Mouse (Mus musculus) MEL (cell line): ENCODE data around the gene Syce3. TPM values are rescaled to one million over a fixed set of nuclear protein-coding genes. Genes with fewer than 3 reads are reported as not detected.

Source experiments
- DNase-seq: peaks from one replicate; pipeline ENCODE4 v3.0.0; 2011; ENCODE audit warnings: low read depth, low spot score
- H3K27ac ChIP-seq: 2 replicates; pipeline ENCODE4 v1.5.1; 2012; ENCODE audit warnings: low read depth, mild to moderate bottlenecking, control low read depth, low read length, moderate library complexity; ENCODE audit not compliant: control insufficient read depth
- H3K27me3 ChIP-seq, 2 experiments: fragments of 150-350 bp in 1 of 2; sonication (generic) in 1 of 2; 2 replicates each; pipeline ENCODE4 v1.6.1; 2012; ENCODE audit warnings: low read length in 2 of 2, mild to moderate bottlenecking in 2 of 2, improper control_type of control experiment in 1 of 2, moderate library complexity in 1 of 2; ENCODE audit not compliant: insufficient read depth in 2 of 2, control insufficient read depth in 1 of 2
- H3K36me3 ChIP-seq, 2 experiments: 2 replicates each; pipeline ENCODE4 v1.6.1; 2012 to 2014; ENCODE audit warnings: low read length in 2 of 2, improper control_type of control experiment in 1 of 2, inconsistent platforms in 1 of 2, mild to moderate bottlenecking in 1 of 2; ENCODE audit not compliant: insufficient read depth in 2 of 2, control insufficient read depth in 1 of 2
- H3K4me1 ChIP-seq, 2 experiments: fragments of 150-350 bp in 1 of 2; sonication (generic) in 1 of 2; 2 replicates each; pipeline ENCODE4 v1.6.1; 2012; ENCODE audit warnings: low read length in 2 of 2, improper control_type of control experiment in 1 of 2, mild to moderate bottlenecking in 1 of 2; ENCODE audit not compliant: insufficient read depth in 2 of 2, control insufficient read depth in 1 of 2
- H3K4me3 ChIP-seq, 2 experiments: fragments of 150-350 bp in 1 of 2; sonication (generic) in 1 of 2; 2 replicates each; pipeline ENCODE4 v1.5.1; 2012; ENCODE audit warnings: low read depth in 2 of 2, low read length in 2 of 2, mild to moderate bottlenecking in 2 of 2, moderate library complexity in 2 of 2, control low read depth in 1 of 2, improper control_type of control experiment in 1 of 2; ENCODE audit not compliant: control insufficient read depth in 1 of 2, insufficient read depth in 1 of 2
- H3K79me2 ChIP-seq: 2 replicates; pipeline ENCODE4 v1.6.1; 2012; ENCODE audit warnings: mild to moderate bottlenecking, low read length, moderate library complexity; ENCODE audit not compliant: control insufficient read depth, poor library complexity, insufficient read depth
- H3K9ac ChIP-seq: 2 replicates; pipeline ENCODE4 v1.6.1; 2012; ENCODE audit warnings: low read depth, mild to moderate bottlenecking, control low read depth, low read length, moderate library complexity; ENCODE audit not compliant: control insufficient read depth, poor library complexity, severe bottlenecking
- H3K9me3 ChIP-seq: fragments of 150-350 bp; sonication (generic); replicated peaks from 2 replicates; pipeline ENCODE4 v1.6.1; 2012; ENCODE audit warnings: mild to moderate bottlenecking, low read length, improper control_type of control experiment, moderate library complexity; ENCODE audit not compliant: insufficient read depth
- BHLHE40 ChIP-seq: IDR thresholded peaks from 2 replicates; pipeline ENCODE4 v1.6.1; 2012; ENCODE audit warnings: low read depth, mild to moderate bottlenecking, inconsistent platforms, low read length, improper control_type of control experiment, borderline replicate concordance
- CHD2 ChIP-seq: IDR thresholded peaks from 2 replicates; pipeline ENCODE4 v1.6.1; 2011; ENCODE audit warnings: low read length, improper control_type of control experiment
- CTCF ChIP-seq, 3 experiments: IDR thresholded peaks in 2 of 3; conservative IDR thresholded peaks in 1 of 3; 2 replicates each; pipeline ENCODE4 v1.5.1; 2011 to 2012; ENCODE audit warnings: low read length in 3 of 3, low read depth in 2 of 3, mild to moderate bottlenecking in 2 of 3, improper control_type of control experiment in 1 of 3, inconsistent platforms in 1 of 3, mixed read lengths in 1 of 3, moderate library complexity in 1 of 3; ENCODE audit not compliant: control insufficient read depth in 1 of 3, insufficient read depth in 1 of 3, poor library complexity in 1 of 3, severe bottlenecking in 1 of 3
- EP300 ChIP-seq, 2 experiments: IDR thresholded peaks; 2 replicates each; pipeline ENCODE4 v1.6.1; 2011; ENCODE audit warnings: improper control_type of control experiment in 2 of 2, low read length in 2 of 2, low read depth in 1 of 2, mild to moderate bottlenecking in 1 of 2
- ETS1 ChIP-seq: IDR thresholded peaks from 2 replicates; pipeline ENCODE4 v1.6.1; 2012; ENCODE audit warnings: low read depth, mild to moderate bottlenecking, inconsistent platforms, low read length, improper control_type of control experiment, moderate library complexity
- GATA1 ChIP-seq: IDR thresholded peaks from 2 replicates; pipeline ENCODE4 v1.6.1; 2011; ENCODE audit warnings: low read depth, low read length, improper control_type of control experiment
- HCFC1 ChIP-seq: IDR thresholded peaks from 2 replicates; pipeline ENCODE4 v1.6.1; 2012; ENCODE audit warnings: low read depth, mild to moderate bottlenecking, inconsistent platforms, low read length, improper control_type of control experiment, moderate library complexity
- KAT2A ChIP-seq: conservative IDR thresholded peaks from 2 replicates; pipeline ENCODE4 v1.6.1; 2012; ENCODE audit warnings: low read depth, low read length, improper control_type of control experiment, inconsistent platforms
- MAFK ChIP-seq: IDR thresholded peaks from 2 replicates; pipeline ENCODE4 v1.6.1; 2011; ENCODE audit warnings: low read depth, mild to moderate bottlenecking, low read length, improper control_type of control experiment, borderline replicate concordance
- MAX ChIP-seq: IDR thresholded peaks from 2 replicates; pipeline ENCODE4 v1.6.1; 2011; ENCODE audit warnings: low read length, improper control_type of control experiment
- MAZ ChIP-seq: IDR thresholded peaks from 2 replicates; pipeline ENCODE4 v1.6.1; 2012; ENCODE audit warnings: low read depth, mild to moderate bottlenecking, inconsistent platforms, low read length, improper control_type of control experiment
- MXI1 ChIP-seq: IDR thresholded peaks from 2 replicates; pipeline ENCODE4 v1.6.1; 2011; ENCODE audit warnings: mild to moderate bottlenecking, low read depth, low read length, improper control_type of control experiment
- NELFE ChIP-seq: IDR thresholded peaks from 2 replicates; pipeline ENCODE4 v1.6.1; 2011; ENCODE audit warnings: low read depth, low read length, improper control_type of control experiment
- POLR2A ChIP-seq, 2 experiments: IDR thresholded peaks; 2 replicates each; pipeline ENCODE4 v1.6.1; 2011 to 2012; ENCODE audit warnings: low read length in 2 of 2, mild to moderate bottlenecking in 2 of 2, control low read depth in 1 of 2, improper control_type of control experiment in 1 of 2, low read depth in 1 of 2, moderate library complexity in 1 of 2; ENCODE audit not compliant: control insufficient read depth in 1 of 2, insufficient read depth in 1 of 2, poor library complexity in 1 of 2
- POLR2AphosphoS5 ChIP-seq: IDR thresholded peaks from 2 replicates; pipeline ENCODE4 v1.6.1; 2012; ENCODE audit warnings: low read depth, borderline replicate concordance, mild to moderate bottlenecking, inconsistent platforms, low read length, moderate library complexity, mixed read lengths
- RAD21 ChIP-seq: IDR thresholded peaks from 2 replicates; pipeline ENCODE4 v1.6.1; 2011; ENCODE audit warnings: mild to moderate bottlenecking, low read depth, low read length, improper control_type of control experiment
- SIN3A ChIP-seq: IDR thresholded peaks from 2 replicates; pipeline ENCODE4 v1.6.1; 2012; ENCODE audit warnings: low read length, improper control_type of control experiment, inconsistent platforms
- TBP ChIP-seq: IDR thresholded peaks from 2 replicates; pipeline ENCODE4 v1.8.0; 2011; ENCODE audit warnings: low read depth, low read length, improper control_type of control experiment
- TCF12 ChIP-seq: IDR thresholded peaks from 2 replicates; pipeline ENCODE4 v1.6.1; 2014; ENCODE audit warnings: low read depth, mild to moderate bottlenecking, inconsistent platforms, low read length, improper control_type of control experiment, moderate library complexity
- ZNF384 ChIP-seq: IDR thresholded peaks from 2 replicates; pipeline ENCODE4 v1.6.1; 2012; ENCODE audit warnings: low read depth, mild to moderate bottlenecking, inconsistent platforms, low read length, improper control_type of control experiment
- polyA plus RNA-seq, 2 experiments: library from polyadenylated mRNA; stranded (reverse) in 1 of 2; unstranded in 1 of 2; fragments of >175 nt in 1 of 2; fragments of >200 nt in 1 of 2; gene quantifications; 2 replicates each; pipeline versions ENCODE4 v1.2.1 to v1.2.4; 2012; ENCODE audit warnings: low replicate concordance in 2 of 2, low read depth in 1 of 2; ENCODE audit not compliant: insufficient read length in 2 of 2, insufficient read depth in 1 of 2, missing spikeins in 1 of 2
- total RNA-seq: library from RNA; depleted of rRNA; stranded (reverse); fragments of 300-350 nt; gene quantifications from 2 replicates; pipeline ENCODE4 v1.2.3, GENCODE M21; 2012

The Syce3 gene
- total and polyA plus RNA-seq, 3 experiments = 1.4 to 1.5 TPM; not detected in 1

GRCm38 (mm10) chr15:89356372-89356771 is 53.9 kb downstream of the Syce3 start:
- no peaks in the 10 kb centered on the region for H3K27me3 ChIP-seq
- DNase-seq = peak; percentile 97
- H3K9ac ChIP-seq = peak overlapping the region; percentile 96
- TF ChIP-seq HCFC1 (peak; percentile 74), MAFK (no peak), CTCF (IDR thresholded peaks at IDR 0.05 in 2 of 3, conservative IDR thresholded peaks at IDR 0.05 in 1 of 3; ENCODE audit: control insufficient read depth in 1 of 3, insufficient read depth in 1 of 3, low read depth in 2 of 3, low read length in 3 of 3, poor library complexity in 1 of 3, severe bottlenecking in 1 of 3) (no peak), NELFE (peak; percentile 46), MAX (peak; percentile 49), BHLHE40 (0 out of 2 replicates have a peak, but pooled peaks have one; percentile 41), GATA1 (no peak), SIN3A (peak; percentile 91), MAZ (peak; percentile 51; the same call in 1 of the 2 replicates), TBP (peak; percentile 53; the same call in 1 of the 2 replicates), CHD2 (peak; percentile 56), POLR2A (IDR thresholded peaks at IDR 0.05; ENCODE audit: control insufficient read depth in 1 of 2, insufficient read depth in 1 of 2, low read depth in 1 of 2, low read length in 2 of 2, poor library complexity in 1 of 2) (peak in 1 of 2 experiments; percentile 36; a peak in 2 of 4 replicates), TCF12 (0 out of 2 replicates have a peak, but pooled peaks have one; percentile 34), ZNF384 (peak; percentile 95), KAT2A (0 out of 2 replicates have a peak, but pooled peaks have one; percentile 30), POLR2AphosphoS5 (no peak), RAD21 (no peak), EP300 (IDR thresholded peaks at IDR 0.05; ENCODE audit: low read depth in 1 of 2, low read length in 2 of 2) (peak in 1 of 2 experiments; percentile 20; a peak in 1 of 4 replicates), ETS1 (no peak), MXI1 (peak; percentile 76)
- peak overlapping the region; percentile 89 for H3K27ac ChIP-seq
- peaks cover 21% of the 10 kb centered on the region in 2 experiments for H3K4me1 ChIP-seq
- peaks cover 49% of the 10 kb centered on the region for H3K79me2 ChIP-seq
- peak overlapping the region; percentile 88 to 97 for H3K4me3 ChIP-seq
- no peaks in the 10 kb centered on the region for H3K9me3 ChIP-seq
- peaks cover 5 to 28% of the 10 kb centered on the region in 2 experiments for H3K36me3 ChIP-seq
